ENCODE assay signal across 8 mouse cellular contexts in the genomic region with DNA sequence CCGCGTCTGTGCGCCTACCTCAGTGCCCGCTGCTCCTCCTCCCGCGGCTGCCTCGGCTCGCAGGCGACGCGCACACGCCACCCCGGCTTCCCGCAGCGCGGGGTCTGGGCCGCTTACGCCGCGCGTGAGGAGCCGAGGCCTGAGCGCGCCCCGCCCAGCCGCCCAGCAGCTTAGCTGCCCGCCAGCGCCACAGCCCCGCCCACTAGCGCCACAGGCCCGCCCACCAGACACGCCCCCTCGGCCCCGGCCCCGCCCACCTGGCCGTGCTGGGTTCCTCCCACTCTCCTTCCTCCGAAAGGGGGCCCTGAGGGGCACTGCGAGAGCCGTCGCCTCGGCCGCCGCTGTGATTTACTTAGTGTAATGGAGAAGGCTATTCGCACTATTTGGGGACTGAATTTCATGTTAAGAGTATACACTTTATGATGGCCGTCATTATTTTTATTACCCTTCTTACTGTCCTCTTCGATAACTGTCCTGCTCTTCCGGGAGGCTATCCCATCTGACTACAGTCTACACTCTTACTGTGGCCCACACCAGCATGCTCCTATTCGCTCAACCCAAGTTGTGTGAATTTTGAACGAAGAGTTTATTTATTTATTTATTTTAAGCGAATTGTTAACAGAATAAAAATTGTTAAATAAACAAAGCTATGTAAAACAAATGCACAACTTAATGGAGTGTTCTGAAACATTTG. TPM values are rescaled to one million over a fixed set of nuclear protein-coding genes. Genes with fewer than 3 reads are reported as not detected.
DNase-seq lines count a peak whose midpoint lies in the region; ATAC-seq lines count a peak whose summit lies in the region.

Gene Ppp2r3a, minus strand, starts transcription at position 152 of the 694 bp plus-strand sequence.

- no peaks in the 10 kb centered on the region for H3K27me3 ChIP-seq in hindbrain, embryonic 13.5 days

- peak within 1 kb of the TSS; percentile 93 for H3K9ac ChIP-seq in hindbrain, embryonic 13.5 days

- peak within 1 kb of the TSS; percentile 72 for H3K4me2 ChIP-seq in hindbrain, embryonic 13.5 days

- no peaks in the 10 kb centered on the region for H3K36me3 ChIP-seq in hindbrain, embryonic 13.5 days

- WGBS in hindbrain, embryonic 13.5 days = 2% methylated on average over 41 of the region's 50 CpGs

- peak; percentile 89 for DNase-seq in R1 (ENCODE audit: low read depth, low spot score)
- peak; percentile 99 to 100 for DNase-seq in cerebellum, postnatal 14 days
- peak; percentile 90 to 95 for DNase-seq in frontal cortex, postnatal 14 days (ENCODE audit: low spot score in 2 of 2)
- peak; percentile 96 to 97 for DNase-seq in layer of hippocampus, postnatal 14 days (ENCODE audit: low spot score in 2 of 2)
- DNase-seq in lung, postnatal 10 days = peak; percentile 97
- DNase-seq in ovary, postnatal 14 days (ENCODE audit: low spot score) = peak; percentile 100
- DNase-seq in thymus, postnatal 10 days (ENCODE audit: low spot score in 2 of 2) = peak; percentile 91 to 98

- no peaks in the 10 kb centered on the region for H3K9me3 ChIP-seq in hindbrain, embryonic 13.5 days

- H3K4me3 ChIP-seq in hindbrain, embryonic 13.5 days = peak within 1 kb of the TSS; percentile 83

- peak within 1 kb of the TSS; percentile 96 for H3K27ac ChIP-seq in hindbrain, embryonic 13.5 days

- peaks cover 33% of the 10 kb centered on the region for H3K4me1 ChIP-seq in hindbrain, embryonic 13.5 days (replicated peaks)

- peak; percentile 95 for ATAC-seq in hindbrain, embryonic 13.5 days (ENCODE audit: low FRiP score)

RNA-seq across cellular contexts. Expression of gene Ppp2r3a, which starts in this region (rescaled TPM):
- polyA plus RNA-seq in hindbrain, embryonic 13.5 days (2015; fragmentation: Nextera tagmentation; extraction: Ambion mirVana) = 28.7 and 29.1 TPM in 2 replicates
- 10 to 100 TPM; 27.5 to 27.9 TPM for total RNA-seq in layer of hippocampus, postnatal 14 days (2021)

Comparison
In these comparisons a context has a peak if more than half of its experiments do, and no peak if none do; other contexts are left out.
1. Peak in every context shown above with its lines: DNase-seq, ATAC-seq, H3K4me3 ChIP-seq and H3K27ac ChIP-seq.